Mouse (Mus musculus): ENCODE results near the gene Mageb5.
"Not testable (repeated sequence)": the region's sequence is repeated elsewhere in the genome, so short reads cannot be mapped to it uniquely, and the experiment has no call there.

Mageb5 gene

GRCm38 (mm10) chrX:91782918-91783317 lies at the start of gene Mageb5:
Gene Mageb5 (minus strand): TSS chrX:91783018.
- DNase-seq (ENCODE audit: low read depth, low spot score): not testable (repeated sequence)

- not testable (repeated sequence) for DNase-seq (ENCODE audit: low read depth, low spot score)
Observed at GRCm38 (mm10) chrX:91759591-91760226, 23.1 kb downstream of the Mageb5 start.
